Mouse (Mus musculus) erythroblast, embryonic 14.5 days (primary cell): Measurements from ENCODE around the gene Cul5. TPM values are rescaled to one million over a fixed set of nuclear protein-coding genes. Genes with fewer than 3 reads are reported as not detected.

ENCODE experiments used
- H3K27me3 ChIP-seq: 2 replicates; pipeline ENCODE4 v1.6.1; 2012; ENCODE audit warnings: inconsistent platforms; ENCODE audit not compliant: control insufficient read depth
- H3K36me3 ChIP-seq: 2 replicates; pipeline ENCODE4 v1.6.1; 2012; ENCODE audit warnings: mild to moderate bottlenecking, inconsistent platforms; ENCODE audit not compliant: control insufficient read depth
- H3K4me1 ChIP-seq: 2 replicates; pipeline ENCODE4 v1.6.1; 2012; ENCODE audit warnings: inconsistent platforms; ENCODE audit not compliant: control insufficient read depth
- H3K4me3 ChIP-seq: replicated peaks from 2 replicates; pipeline ENCODE3; 2012; ENCODE audit warnings: moderate library complexity, mild to moderate bottlenecking, inconsistent platforms
- H3K9me3 ChIP-seq: 2 replicates; pipeline ENCODE4 v1.6.1; 2012; ENCODE audit warnings: low read length, inconsistent platforms, mixed read lengths; ENCODE audit not compliant: control insufficient read depth
- GATA1 ChIP-seq: IDR thresholded peaks from 2 replicates; pipeline ENCODE4 v1.6.1; 2012; ENCODE audit warnings: low read length, inconsistent platforms, mixed read lengths
- TAL1 ChIP-seq: IDR thresholded peaks from 3 replicates; pipeline ENCODE4 v1.6.1; 2012; ENCODE audit warnings: low read length, inconsistent platforms, mixed read lengths
- polyA plus RNA-seq: library from polyadenylated mRNA; stranded (reverse); fragments of >175 nt; gene quantifications from 2 replicates; pipeline ENCODE4 v1.2.3, GENCODE M21; 2012

Cul5 gene
- polyA plus RNA-seq, 1 experiment, result 0.22 TPM

DNA sequence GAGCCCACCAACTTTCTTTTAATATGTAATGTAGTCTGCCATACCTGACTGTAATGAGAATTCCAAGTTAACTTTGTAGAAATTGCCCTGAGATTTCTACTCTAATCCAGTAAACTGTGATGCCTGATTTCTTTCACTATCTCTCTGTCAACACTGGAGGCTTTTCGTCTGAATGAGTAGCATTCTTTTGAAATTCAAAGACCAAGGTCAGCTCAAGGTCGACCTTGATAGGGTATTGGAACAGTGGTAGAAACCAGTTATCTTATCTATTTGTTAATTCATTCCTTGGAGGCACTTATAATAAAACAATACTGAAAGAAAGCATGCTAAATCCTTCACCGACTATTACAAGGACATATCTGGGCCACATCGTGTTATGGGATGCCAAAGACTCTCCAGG is 7.1 kb upstream of the Cul5 start:
- no peaks in the 10 kb centered on the region for H3K36me3 ChIP-seq
- H3K4me3 ChIP-seq, result no peak overlapping the region
- H3K27me3 ChIP-seq, result no peaks in the 10 kb centered on the region
- no peaks in the 10 kb centered on the region for H3K9me3 ChIP-seq
- no peak for TF ChIP-seq TAL1
- no peak for TF ChIP-seq GATA1
- no peaks in the 10 kb centered on the region for H3K4me1 ChIP-seq

DNA sequence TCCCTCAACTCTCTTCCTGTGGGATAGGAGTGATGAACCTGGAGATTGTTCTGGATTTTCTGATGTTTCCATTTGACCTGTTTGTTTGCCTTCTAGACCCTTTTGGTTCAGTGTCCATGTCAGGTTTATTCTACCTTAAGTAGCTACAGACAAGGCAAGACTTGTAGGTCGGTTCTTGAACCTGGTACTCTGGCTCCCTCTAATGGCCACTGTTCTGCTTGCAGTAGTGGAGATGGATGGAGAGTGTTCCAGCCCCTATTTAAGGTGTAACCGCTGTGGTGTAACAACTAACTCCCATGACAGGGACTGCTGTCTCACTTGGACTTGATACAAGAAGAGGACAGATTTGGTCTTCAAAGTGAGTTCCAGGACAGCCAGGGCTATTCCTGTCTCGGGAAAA is 3.8 kb upstream of the Cul5 start:
- H3K4me1 ChIP-seq, result peaks cover 6% of the 10 kb centered on the region
- no peaks in the 10 kb centered on the region for H3K36me3 ChIP-seq
- no peak for TF ChIP-seq GATA1
- no peak for TF ChIP-seq TAL1
- H3K4me3 ChIP-seq, result no peak overlapping the region
- no peaks in the 10 kb centered on the region for H3K27me3 ChIP-seq
- H3K9me3 ChIP-seq, result no peaks in the 10 kb centered on the region

DNA sequence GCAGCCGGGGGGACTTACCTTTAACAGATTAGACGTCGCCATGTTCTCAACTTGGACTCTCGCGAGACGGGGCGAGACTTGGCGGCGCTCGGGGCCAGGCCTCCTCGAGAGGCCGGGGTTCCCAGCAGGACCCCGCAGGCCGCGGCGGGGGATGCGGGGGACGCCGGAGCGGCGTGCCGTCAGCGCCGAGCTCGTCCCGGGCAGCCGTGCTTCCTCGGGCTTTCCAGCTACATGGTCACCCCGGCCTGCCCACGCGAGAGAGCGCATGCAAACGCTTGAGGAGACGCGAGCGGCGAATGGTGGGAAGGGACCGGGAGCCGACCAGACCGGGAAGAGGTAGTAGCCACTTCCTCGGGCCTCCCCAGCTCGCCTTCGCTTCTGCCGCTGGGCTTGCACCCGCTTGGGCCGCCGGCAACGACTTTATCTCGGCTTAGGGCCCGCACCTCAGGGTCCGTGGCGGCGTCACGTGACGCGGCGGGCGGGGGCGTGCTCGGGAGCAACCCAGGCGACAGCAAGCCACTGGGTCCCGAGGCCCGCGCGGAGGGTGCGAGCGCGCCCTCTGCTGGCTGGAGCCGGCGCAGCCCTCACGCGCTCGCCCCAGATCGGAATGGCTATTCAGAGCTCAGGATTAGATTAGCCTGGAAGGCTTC is 2.7 kb downstream of the Cul5 start:
- TF ChIP-seq GATA1 (no peak), TAL1 (no peak)

DNA sequence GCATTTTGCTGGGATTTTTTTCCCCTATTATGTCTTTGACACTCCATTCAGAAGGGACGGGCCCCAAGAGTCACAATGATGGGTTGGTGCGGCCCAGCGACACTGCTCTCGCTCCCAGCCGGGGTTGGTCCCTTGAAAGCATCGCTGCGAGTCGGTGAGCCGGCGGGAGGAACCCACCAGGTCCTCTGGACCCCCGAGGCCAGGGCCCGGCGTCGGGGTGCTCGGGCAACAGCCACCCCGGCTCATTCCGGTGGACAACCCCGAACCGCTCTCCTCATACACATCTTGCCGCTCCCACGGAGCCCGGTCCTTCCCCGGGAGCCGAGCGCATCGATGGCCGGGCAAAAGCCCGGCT is 3.2 kb downstream of the Cul5 start:
- TF ChIP-seq GATA1, result no peak
- no peak for TF ChIP-seq TAL1
- Histone ChIP-seq H3K27me3 (no peaks in the 10 kb centered on the region), H3K4me3 (peak overlapping the region; percentile 99), H3K36me3 (no peaks in the 10 kb centered on the region; the same call in 1 of the 2 replicates), H3K9me3 (no peaks in the 10 kb centered on the region), H3K4me1 (peaks cover 30% of the 10 kb centered on the region)

More for the DNA sequence above, 2.7 kb downstream of the Cul5 start:
- H3K27me3 ChIP-seq, result no peaks in the 10 kb centered on the region
- H3K36me3 ChIP-seq, result no peaks in the 10 kb centered on the region; the same call in 1 of the 2 replicates
- H3K4me1 ChIP-seq, result peaks cover 30% of the 10 kb centered on the region
- H3K9me3 ChIP-seq, result no peaks in the 10 kb centered on the region
- H3K4me3 ChIP-seq, result peak overlapping the region; percentile 99

DNA sequence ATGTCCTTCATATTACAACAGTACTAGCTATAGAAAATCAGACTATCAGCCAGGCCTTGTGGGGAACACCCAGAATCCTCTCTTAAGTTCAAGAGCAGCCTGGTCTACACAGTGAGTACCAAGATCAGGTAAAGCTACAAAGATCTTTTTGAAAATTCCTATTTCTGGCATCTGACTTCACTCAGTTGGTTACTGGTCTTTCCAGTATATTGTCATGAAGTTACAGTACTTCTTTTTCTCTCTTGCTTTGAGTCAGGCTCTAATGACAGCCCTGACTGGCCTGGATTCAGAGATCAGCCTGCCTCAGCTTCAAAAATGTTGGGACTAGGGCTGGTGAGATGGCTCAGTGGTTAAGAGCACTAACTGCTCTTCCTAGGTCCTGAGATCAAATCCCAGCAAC is 4.4 kb downstream of the Cul5 start:
- Histone ChIP-seq H3K4me3 (no peak overlapping the region), H3K27me3 (no peaks in the 10 kb centered on the region), H3K36me3 (no peaks in the 10 kb centered on the region; the same call in 1 of the 2 replicates), H3K9me3 (no peaks in the 10 kb centered on the region), H3K4me1 (peaks cover 30% of the 10 kb centered on the region)
- TF ChIP-seq TAL1 (no peak), GATA1 (no peak)

DNA sequence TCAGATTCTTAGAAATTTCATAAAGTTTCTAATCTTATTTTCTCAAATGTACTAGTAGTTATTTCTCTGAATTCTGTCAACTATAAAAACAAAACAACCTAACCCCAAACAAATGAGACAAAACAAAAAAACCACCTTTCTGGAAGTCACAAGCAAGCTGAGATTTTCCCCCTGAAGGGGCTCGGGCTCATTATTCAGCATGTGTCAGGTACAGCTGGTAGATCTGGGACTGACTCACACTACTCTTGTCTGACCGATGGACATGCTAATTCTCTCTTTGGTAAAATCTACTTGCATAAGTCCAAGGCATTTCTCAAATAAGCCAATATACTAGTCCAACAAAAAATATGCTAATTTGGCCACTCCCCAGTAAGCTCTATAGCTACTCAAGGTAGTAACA is 5.0 kb downstream of the Cul5 start:
- Histone ChIP-seq H3K36me3 (no peaks in the 10 kb centered on the region; the same call in 1 of the 2 replicates), H3K4me1 (peaks cover 28% of the 10 kb centered on the region), H3K27me3 (no peaks in the 10 kb centered on the region), H3K4me3 (no peak overlapping the region), H3K9me3 (no peaks in the 10 kb centered on the region)
- no peak for TF ChIP-seq TAL1
- no peak for TF ChIP-seq GATA1

DNA sequence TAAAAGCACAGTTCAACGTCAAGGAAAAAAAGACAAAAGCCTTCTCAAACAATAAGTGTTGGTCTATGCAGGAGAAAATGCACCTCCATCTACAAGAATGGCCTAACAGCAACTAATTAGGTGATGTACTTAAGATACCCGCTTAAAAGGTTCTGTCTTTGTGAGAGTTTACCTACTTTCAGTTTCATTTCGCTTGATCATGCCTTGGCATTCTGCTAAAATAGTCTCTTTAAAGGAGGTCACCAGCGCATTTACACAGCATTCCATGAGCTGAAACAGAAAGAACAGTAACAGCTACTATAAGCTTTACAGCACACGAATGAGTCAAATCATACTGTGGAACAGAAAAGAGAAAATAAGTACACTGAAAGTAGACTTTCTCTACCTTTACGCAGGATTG is 35.0 kb downstream of the Cul5 start:
- Histone ChIP-seq H3K27me3 (no peaks in the 10 kb centered on the region), H3K4me3 (no peak overlapping the region), H3K9me3 (no peaks in the 10 kb centered on the region), H3K4me1 (no peaks in the 10 kb centered on the region), H3K36me3 (peaks cover 58% of the 10 kb centered on the region)
- TF ChIP-seq TAL1, result no peak
- TF ChIP-seq GATA1, result no peak

DNA sequence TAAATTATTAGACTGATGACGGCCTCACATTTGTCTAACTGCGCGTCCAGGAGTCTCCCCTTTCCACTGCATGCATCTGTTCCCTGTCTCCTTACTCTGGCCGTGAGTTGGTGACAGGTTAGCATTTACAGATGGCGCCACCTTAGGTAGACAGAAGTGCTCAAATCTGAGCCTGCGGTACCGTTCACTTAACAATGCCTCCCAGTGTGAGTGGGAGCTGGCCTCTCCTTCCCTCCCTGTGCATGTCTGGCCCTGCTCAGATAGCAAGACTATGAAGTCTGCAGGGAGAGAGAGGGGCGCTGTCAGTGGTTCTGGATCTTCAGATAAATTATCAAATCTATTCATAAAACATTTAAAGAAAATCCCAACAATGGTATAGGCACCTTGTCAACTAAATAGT is 54.6 kb downstream of the Cul5 start:
- H3K36me3 ChIP-seq, result peaks cover 36% of the 10 kb centered on the region
- H3K4me1 ChIP-seq, result peaks cover 3% of the 10 kb centered on the region
- H3K9me3 ChIP-seq, result no peaks in the 10 kb centered on the region
- H3K27me3 ChIP-seq, result no peaks in the 10 kb centered on the region
- TF ChIP-seq TAL1, result no peak
- no peak for TF ChIP-seq GATA1
- H3K4me3 ChIP-seq, result no peak overlapping the region

DNA sequence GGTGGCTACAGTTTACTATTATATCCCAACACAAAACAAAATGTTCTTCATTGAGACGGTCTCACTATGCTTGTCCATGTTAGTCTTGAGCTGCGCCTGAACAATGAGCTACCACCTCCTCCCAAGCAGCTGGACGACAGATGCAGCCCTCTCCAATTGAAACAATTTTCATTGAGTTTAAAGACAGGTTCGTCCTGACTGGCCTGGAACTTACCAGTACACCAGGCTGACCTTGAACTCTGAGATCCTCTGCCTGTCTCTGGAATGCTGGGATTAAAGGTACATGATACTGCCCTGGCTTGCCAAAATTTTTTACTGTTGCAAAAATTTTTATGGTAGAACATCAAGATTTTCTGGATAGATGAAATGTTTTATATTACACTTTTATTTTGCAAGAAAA is 55.5 kb downstream of the Cul5 start:
- Histone ChIP-seq H3K4me3 (no peak overlapping the region), H3K9me3 (no peaks in the 10 kb centered on the region), H3K36me3 (peaks cover 29% of the 10 kb centered on the region), H3K4me1 (peaks cover 13% of the 10 kb centered on the region), H3K27me3 (no peaks in the 10 kb centered on the region)
- TF ChIP-seq TAL1 (no peak), GATA1 (no peak)
